Mouse (Mus musculus): ENCODE results near the gene B4galnt1.

The B4galnt1 gene

DNA sequence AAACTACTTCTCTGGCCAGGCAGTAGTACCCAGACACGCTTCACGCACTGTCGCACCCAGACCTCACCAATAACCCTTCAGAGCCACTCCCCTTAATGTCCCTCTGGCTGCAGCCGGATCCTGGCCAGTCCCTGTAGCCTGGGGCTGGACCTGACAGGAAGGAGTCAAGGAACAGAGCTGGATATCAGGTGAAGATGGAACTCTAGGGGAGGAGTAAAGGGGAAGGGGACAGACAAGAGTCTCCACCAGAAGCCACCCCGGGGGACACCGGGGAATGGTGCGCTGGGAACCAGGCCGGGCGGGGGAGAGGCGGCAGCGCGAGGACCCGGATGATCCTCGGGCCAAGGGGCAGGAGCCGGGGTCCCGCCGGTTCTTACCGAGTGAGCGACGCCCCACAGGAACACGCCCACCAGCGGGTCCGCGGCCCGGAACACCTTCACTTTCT, 46.0 kb downstream of the B4galnt1 start:
- DNase-seq (ENCODE audit: low spot score) = no peak

DNA sequence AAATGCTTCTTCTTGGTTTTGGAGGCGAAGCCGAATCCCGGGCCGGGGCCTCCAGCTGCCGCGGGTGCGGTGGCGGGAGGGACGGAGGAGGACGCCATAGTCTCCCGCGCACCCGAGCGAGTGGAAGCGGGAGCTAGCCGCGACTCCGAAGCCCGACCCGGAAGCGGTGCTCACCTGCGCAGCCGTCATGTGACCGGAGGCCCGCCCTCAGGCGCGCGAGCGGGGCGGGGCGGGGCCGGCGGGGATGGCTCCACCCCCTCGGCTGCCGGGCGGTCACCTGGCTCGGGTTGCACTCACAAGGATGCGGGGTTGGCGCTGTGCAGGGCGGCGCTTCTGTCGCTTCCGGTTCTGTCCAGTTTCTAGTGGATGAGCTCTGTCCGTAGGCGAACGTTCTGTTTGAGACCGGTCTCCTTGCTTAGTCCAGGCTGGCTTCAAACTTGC, 46.4 kb downstream of the B4galnt1 start, which contains the start of gene Pip4k2c:
TSS of gene Pip4k2c (minus strand) at position 172 of the 441 bp plus-strand sequence.
- peak; percentile 67 for DNase-seq (ENCODE audit: low spot score)

DNA sequence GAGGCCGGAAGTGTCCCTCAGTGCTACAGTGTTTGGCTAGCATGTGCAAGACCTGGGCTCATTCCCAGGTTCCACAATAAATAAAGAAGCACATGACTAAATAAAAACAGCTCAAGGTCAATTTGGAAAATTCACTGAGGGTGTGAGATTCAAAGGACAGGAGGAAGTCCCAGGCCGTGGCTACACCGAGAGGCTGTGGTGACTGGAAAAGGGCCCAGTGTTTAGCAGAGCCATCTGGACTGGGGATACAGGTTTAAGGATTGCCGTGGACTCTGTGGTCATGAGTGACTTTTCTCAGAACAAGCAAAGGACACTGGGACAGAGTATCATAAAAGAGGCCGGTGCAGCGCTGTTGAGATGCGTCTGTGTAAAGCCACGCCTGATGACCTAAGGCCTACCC, 48.2 kb downstream of the B4galnt1 start:
- DNase-seq (ENCODE audit: low spot score) = no peak

DNA sequence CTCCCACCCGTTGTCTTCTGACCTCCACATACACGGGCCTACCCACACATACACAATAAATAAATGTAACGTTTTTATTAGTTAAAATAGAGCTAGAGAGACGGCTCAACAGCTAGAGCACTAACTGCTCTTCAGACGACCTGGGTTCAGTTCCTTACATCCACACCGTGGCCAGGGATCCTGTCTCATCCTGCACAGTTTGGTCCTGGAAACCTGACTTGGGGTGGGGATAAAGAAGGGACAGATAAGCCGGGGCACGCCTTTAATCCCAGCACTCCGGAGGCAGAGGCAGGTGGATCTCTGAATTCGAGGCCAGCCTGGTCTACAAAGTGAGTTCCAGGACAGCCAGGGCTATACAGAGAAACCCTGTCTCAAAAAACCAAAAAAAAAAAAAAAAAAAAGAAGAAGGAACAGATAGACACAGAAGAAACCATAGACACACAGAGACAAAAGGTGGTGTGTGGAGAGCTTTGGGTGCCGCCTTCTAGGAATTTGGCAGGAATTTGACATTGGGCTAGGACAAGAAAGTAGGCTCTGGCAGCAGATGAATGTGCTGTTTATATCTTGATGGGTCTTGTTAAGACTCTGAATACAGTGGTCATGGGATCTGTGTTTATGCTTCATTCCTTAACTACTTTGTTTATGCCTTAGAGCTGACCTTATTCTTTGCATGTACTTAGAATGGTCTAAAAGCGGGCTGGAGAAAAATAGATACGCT, 48.8 kb downstream of the B4galnt1 start:
- no peak for DNase-seq (ENCODE audit: low spot score)

DNA sequence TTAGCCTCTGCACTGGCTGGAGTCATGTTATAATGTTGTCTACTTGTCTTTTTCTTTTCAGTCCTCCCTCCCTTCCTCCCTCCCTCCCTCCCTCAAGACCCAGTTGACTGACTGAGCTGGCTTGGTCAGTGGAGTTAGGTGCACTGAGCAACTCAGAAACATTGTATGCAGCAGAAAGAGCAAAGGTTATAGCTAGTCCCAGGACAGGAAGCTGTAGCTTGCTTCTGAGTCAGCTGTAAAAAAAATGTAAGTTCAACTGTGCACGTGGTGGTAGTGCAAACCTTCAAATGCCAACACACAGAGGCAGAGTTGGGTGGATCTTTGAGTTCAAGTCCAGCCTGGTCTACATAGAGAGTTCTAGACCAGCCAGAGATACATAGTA, 49.4 kb downstream of the B4galnt1 start:
- no peak for DNase-seq (ENCODE audit: low spot score)

DNA sequence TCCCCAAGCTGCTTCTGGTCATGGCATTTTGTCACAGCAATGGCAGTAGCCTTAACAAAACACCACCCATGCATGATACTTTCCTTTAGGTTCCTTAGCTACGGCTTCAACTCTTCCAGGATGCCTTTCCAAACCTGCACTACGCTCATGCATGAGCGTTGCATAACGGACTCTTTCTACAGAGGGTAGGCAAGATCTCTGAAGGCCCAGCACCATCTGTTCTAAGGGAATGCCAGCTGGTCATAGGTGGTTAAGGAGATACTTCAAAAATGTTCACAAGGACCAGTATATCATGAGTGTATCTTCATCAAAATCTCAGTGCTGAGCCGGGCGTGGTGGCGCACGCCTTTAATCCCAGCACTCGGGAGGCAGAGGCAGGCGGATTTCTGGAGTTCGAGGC, 51.4 kb downstream of the B4galnt1 start:
- DNase-seq (ENCODE audit: low spot score) = no peak

DNA sequence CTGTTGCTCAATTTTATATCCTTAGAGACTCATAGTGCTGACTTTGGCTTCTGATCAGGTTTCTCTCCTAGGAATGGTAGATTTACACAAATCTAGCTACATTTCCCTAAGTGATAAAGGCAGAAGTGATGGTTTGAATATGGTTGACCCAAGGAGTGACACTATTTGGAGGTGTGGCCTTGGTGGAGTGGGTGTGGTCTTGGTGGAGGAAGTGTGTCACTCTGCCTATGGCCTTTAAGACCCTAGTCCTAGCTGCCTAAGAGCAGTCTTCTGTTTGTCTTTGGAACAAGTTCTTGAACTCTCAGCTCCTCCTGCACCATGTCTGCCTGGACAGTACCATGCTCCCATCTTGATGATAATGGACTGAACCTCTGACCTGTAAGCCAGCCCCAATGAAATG, 52.2 kb downstream of the B4galnt1 start:
- DNase-seq (ENCODE audit: low spot score) = no peak

DNA sequence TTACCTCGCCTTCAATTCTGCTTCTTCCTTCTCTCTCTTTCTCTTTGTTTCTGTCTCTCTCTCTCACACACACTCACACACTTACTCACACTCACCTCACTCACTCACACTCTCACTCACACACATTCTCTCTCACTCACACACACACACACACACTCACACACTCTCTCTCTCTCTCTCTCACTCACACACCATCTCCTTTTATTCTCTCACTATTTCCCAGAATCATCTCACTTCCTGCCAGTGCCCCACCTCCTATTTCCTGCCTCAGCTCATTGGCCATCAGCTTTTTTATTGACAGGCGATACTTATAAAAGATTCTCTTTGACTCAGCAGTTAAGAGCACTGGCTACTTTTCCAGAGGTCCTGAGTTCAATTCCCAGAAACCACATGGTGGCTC, 53.3 kb downstream of the B4galnt1 start:
- no peak for DNase-seq (ENCODE audit: low spot score)

Data from urinary bladder, postnatal 10 days (tissue).